Mouse (Mus musculus) testis, adult 2 months (tissue): ENCODE measurements around the gene Tanc1. TPM values are rescaled to one million over a fixed set of nuclear protein-coding genes. Genes with fewer than 3 reads are reported as not detected.
"Not testable (repeated sequence)": the region's sequence is repeated elsewhere in the genome, so short reads cannot be mapped to it uniquely, and the experiment has no call there.

ENCODE experiments used
- H3K27ac ChIP-seq: fragments of 200-500 bp; 2 replicates; pipeline ENCODE4 v1.5.1; 2012; ENCODE audit warnings: low read depth, low read length; ENCODE audit not compliant: control insufficient read depth, insufficient read depth
- H3K27me3 ChIP-seq: fragments of 200-500 bp; 2 replicates; pipeline ENCODE4 v1.6.1; 2012; ENCODE audit warnings: mild to moderate bottlenecking, low read length, moderate library complexity; ENCODE audit not compliant: control insufficient read depth, insufficient read depth
- H3K36me3 ChIP-seq: fragments of 200-500 bp; 2 replicates; pipeline ENCODE4 v1.6.1; 2012; ENCODE audit warnings: mild to moderate bottlenecking, low read length; ENCODE audit not compliant: control insufficient read depth, insufficient read depth
- H3K4me1 ChIP-seq: fragments of 200-500 bp; 2 replicates; pipeline ENCODE4 v1.6.1; 2012; ENCODE audit warnings: low read length; ENCODE audit not compliant: control insufficient read depth, insufficient read depth
- H3K4me3 ChIP-seq: fragments of 200-500 bp; 2 replicates; pipeline ENCODE4 v1.5.1; 2012; ENCODE audit warnings: low read depth, mild to moderate bottlenecking, low read length, moderate library complexity, mixed read lengths; ENCODE audit not compliant: control insufficient read depth
- CTCF ChIP-seq: fragments of 200-500 bp; IDR thresholded peaks from 2 replicates; pipeline ENCODE4 v1.5.1; 2012; ENCODE audit warnings: low read depth, mild to moderate bottlenecking, inconsistent platforms, low read length, moderate library complexity; ENCODE audit not compliant: control insufficient read depth, insufficient read depth, insufficient replicate concordance
- POLR2A ChIP-seq: fragments of 200-500 bp; IDR thresholded peaks from 2 replicates; pipeline ENCODE4 v1.6.1; 2012; ENCODE audit warnings: low read depth, mild to moderate bottlenecking, inconsistent platforms, low read length, moderate library complexity; ENCODE audit not compliant: control insufficient read depth
- polyA plus RNA-seq: library from polyadenylated mRNA; depleted of rRNA; stranded (reverse); fragments of >200 nt; gene quantifications from 2 replicates; pipeline ENCODE4 v1.2.3, GENCODE M21; 2012

The Tanc1 gene
- polyA plus RNA-seq, 1 experiment, result 7.0 TPM

- Histone ChIP-seq H3K36me3 (no peaks in the 10 kb centered on the region), H3K4me3 (peak overlapping the region; percentile 87), H3K27ac (no peak overlapping the region), H3K4me1 (peaks cover 21% of the 10 kb centered on the region), H3K27me3 (no peaks in the 10 kb centered on the region)
- no peak for TF ChIP-seq POLR2A
- TF ChIP-seq CTCF, result no peak
Observed at GRCm38 (mm10) chr2:59843156-59843555, 231.3 kb downstream of the Tanc1 start.

- Histone ChIP-seq H3K4me3 (peak overlapping the region; percentile 87), H3K4me1 (peaks cover 21% of the 10 kb centered on the region), H3K27me3 (no peaks in the 10 kb centered on the region), H3K36me3 (no peaks in the 10 kb centered on the region), H3K27ac (no peak overlapping the region)
- TF ChIP-seq CTCF, result no peak
- no peak for TF ChIP-seq POLR2A
Observed at GRCm38 (mm10) chr2:59843848-59844247, 232.0 kb downstream of the Tanc1 start.

- not testable (repeated sequence) for H3K4me1 ChIP-seq, H3K27ac ChIP-seq, H3K36me3 ChIP-seq, H3K4me3 ChIP-seq, H3K27me3 ChIP-seq
Observed at GRCm38 (mm10) chr2:59851885-59852284, 240.0 kb downstream of the Tanc1 start.

- TF ChIP-seq POLR2A (no peak), CTCF (no peak)
- no peak overlapping the region for H3K27ac ChIP-seq
- no peak overlapping the region for H3K4me3 ChIP-seq
- no peaks in the 10 kb centered on the region for H3K36me3 ChIP-seq
- no peaks in the 10 kb centered on the region for H3K4me1 ChIP-seq
- H3K27me3 ChIP-seq, result no peaks in the 10 kb centered on the region
Observed at GRCm38 (mm10) chr2:59852916-59853315, 241.1 kb downstream of the Tanc1 start.

GRCm38 (mm10) chr2:59853543-59853942, 241.7 kb downstream of the Tanc1 start:
- no peaks in the 10 kb centered on the region for H3K27me3 ChIP-seq
- TF ChIP-seq CTCF (no peak), POLR2A (no peak)
- no peak overlapping the region for H3K27ac ChIP-seq
- H3K4me3 ChIP-seq, result no peak overlapping the region
- H3K4me1 ChIP-seq, result no peaks in the 10 kb centered on the region
- H3K36me3 ChIP-seq, result no peaks in the 10 kb centered on the region

- Histone ChIP-seq H3K4me1 (no peaks in the 10 kb centered on the region), H3K4me3 (no peak overlapping the region), H3K27me3 (no peaks in the 10 kb centered on the region), H3K27ac (no peak overlapping the region), H3K36me3 (no peaks in the 10 kb centered on the region)
- TF ChIP-seq CTCF (no peak), POLR2A (no peak)
Observed at GRCm38 (mm10) chr2:59854363-59854762, 242.5 kb downstream of the Tanc1 start.

GRCm38 (mm10) chr2:59862618-59863017, 250.8 kb downstream of the Tanc1 start:
- TF ChIP-seq CTCF, result no peak
- TF ChIP-seq POLR2A, result no peak
- Histone ChIP-seq H3K4me1 (no peaks in the 10 kb centered on the region), H3K27me3 (no peaks in the 10 kb centered on the region), H3K27ac (no peak overlapping the region), H3K4me3 (no peak overlapping the region), H3K36me3 (no peaks in the 10 kb centered on the region)

- no peak overlapping the region for H3K4me3 ChIP-seq
- TF ChIP-seq CTCF, result no peak
- TF ChIP-seq POLR2A, result no peak
- no peaks in the 10 kb centered on the region for H3K36me3 ChIP-seq
- no peaks in the 10 kb centered on the region for H3K27me3 ChIP-seq
- H3K4me1 ChIP-seq, result no peaks in the 10 kb centered on the region
- no peak overlapping the region for H3K27ac ChIP-seq
Observed at GRCm38 (mm10) chr2:59870526-59870925, 258.7 kb downstream of the Tanc1 start.
